Mouse (Mus musculus): Measurements from ENCODE around the gene Hist1h2af. TPM values are rescaled to one million over a fixed set of nuclear protein-coding genes. Genes with fewer than 3 reads are reported as not detected.
A peak's percentile ranks its signal among the peaks of the same experiment; 100 is the strongest.
"Not testable (repeated sequence)": the region's sequence is repeated elsewhere in the genome, so short reads cannot be mapped to it uniquely, and the experiment has no call there.

The Hist1h2af gene
- total RNA-seq, 2 experiments from 2014 or later, result 171 to 245 TPM

GRCm38 (mm10) chr13:23551146-23551834, 17.6 kb downstream of the Hist1h2af start, which contains the start of gene Hist1h4f:
Hist1h4f (minus strand) TSS chr13:23551648.
- intact Hi-C loops (cut with DNase I), result not testable (repeated sequence)
- peak; percentile 90 to 91 for DNase-seq

- peak in 1 of 2 experiments; percentile 6 for DNase-seq
- intact Hi-C loops (cut with DNase I), result no loop called here
Measured at GRCm38 (mm10) chr13:23551931-23552914, 18.5 kb downstream of the Hist1h2af start.

GRCm38 (mm10) chr13:23552962-23553361, 19.3 kb downstream of the Hist1h2af start, which contains the start of gene Hist1h1d:
Hist1h1d (plus strand) TSS chr13:23553262.
- intact Hi-C loops (cut with DNase I), result no loop called here
- DNase-seq, result no peak

- intact Hi-C loops (cut with DNase I), result no loop called here
- peak in 1 of 2 experiments; percentile 41 for DNase-seq
Measured at GRCm38 (mm10) chr13:23554393-23554792, 20.7 kb downstream of the Hist1h2af start.

- intact Hi-C loops (cut with DNase I), result no loop called here
- peak; percentile 86 for DNase-seq
Measured at GRCm38 (mm10) chr13:23554925-23555838, 21.5 kb downstream of the Hist1h2af start.

GRCm38 (mm10) chr13:23555839-23556416, 22.2 kb downstream of the Hist1h2af start:
- intact Hi-C loops (cut with DNase I), result no loop called here
- peak; percentile 85 for DNase-seq

- DNase-seq, result no peak
- intact Hi-C loops (cut with DNase I), result no loop called here
Measured at GRCm38 (mm10) chr13:23556906-23557305, 23.2 kb downstream of the Hist1h2af start.

GRCm38 (mm10) chr13:23560699-23561098, 27.0 kb downstream of the Hist1h2af start:
- DNase-seq; intact Hi-C loops (cut with DNase I): not testable (repeated sequence)

GRCm38 (mm10) chr13:23561531-23561882, 27.8 kb downstream of the Hist1h2af start:
- DNase-seq; intact Hi-C loops (cut with DNase I): not testable (repeated sequence)

GRCm38 (mm10) chr13:23561883-23562659, 28.4 kb downstream of the Hist1h2af start, which contains the start of gene Hist1h3e:
Hist1h3e (minus strand) TSS chr13:23562369.
- peak; percentile 96 for DNase-seq
- intact Hi-C loops (cut with DNase I), result not testable (repeated sequence)

GRCm38 (mm10) chr13:23562699-23563462, 29.2 kb downstream of the Hist1h2af start:
- intact Hi-C loops (cut with DNase I), result no loop called here
- peak; percentile 62 to 70 for DNase-seq

- DNase-seq, result no peak
- intact Hi-C loops (cut with DNase I), result no loop called here
Measured at GRCm38 (mm10) chr13:23564482-23564881, 30.8 kb downstream of the Hist1h2af start.

GRCm38 (mm10) chr13:23570261-23571021, 36.7 kb downstream of the Hist1h2af start:
- DNase-seq; intact Hi-C loops (cut with DNase I): not testable (repeated sequence)

- DNase-seq, result peak; percentile 81 to 82
- intact Hi-C loops (cut with DNase I), result no loop called here
Measured at GRCm38 (mm10) chr13:23571022-23571503, 37.4 kb downstream of the Hist1h2af start, which contains the start of the genes Hist1h2ae and Hist1h2bg. Hist1h2ae (minus strand) TSS chr13:23571220. Hist1h2bg (plus strand) TSS chr13:23571396.

- intact Hi-C loops (cut with DNase I); DNase-seq: not testable (repeated sequence)
Measured at GRCm38 (mm10) chr13:23571504-23572217, 38.0 kb downstream of the Hist1h2af start.

GRCm38 (mm10) chr13:23572218-23573033, 38.7 kb downstream of the Hist1h2af start:
- no peak for DNase-seq
- intact Hi-C loops (cut with DNase I), result no loop called here
